Mouse (Mus musculus) central nervous system, embryonic 18 days (tissue): ENCODE data around the gene Mvk. TPM values are rescaled to one million over a fixed set of nuclear protein-coding genes. Genes with fewer than 3 reads are reported as not detected.

ENCODE experiments used
- polyA plus RNA-seq: library from polyadenylated mRNA; depleted of rRNA; stranded (reverse); fragments of >200 nt; gene quantifications from 2 replicates; pipeline ENCODE4 v1.2.3, GENCODE M21; 2012; rRNA removed

Gene Mvk
- 70.1 and 73.1 TPM in 2 replicates for polyA plus RNA-seq

DNA sequence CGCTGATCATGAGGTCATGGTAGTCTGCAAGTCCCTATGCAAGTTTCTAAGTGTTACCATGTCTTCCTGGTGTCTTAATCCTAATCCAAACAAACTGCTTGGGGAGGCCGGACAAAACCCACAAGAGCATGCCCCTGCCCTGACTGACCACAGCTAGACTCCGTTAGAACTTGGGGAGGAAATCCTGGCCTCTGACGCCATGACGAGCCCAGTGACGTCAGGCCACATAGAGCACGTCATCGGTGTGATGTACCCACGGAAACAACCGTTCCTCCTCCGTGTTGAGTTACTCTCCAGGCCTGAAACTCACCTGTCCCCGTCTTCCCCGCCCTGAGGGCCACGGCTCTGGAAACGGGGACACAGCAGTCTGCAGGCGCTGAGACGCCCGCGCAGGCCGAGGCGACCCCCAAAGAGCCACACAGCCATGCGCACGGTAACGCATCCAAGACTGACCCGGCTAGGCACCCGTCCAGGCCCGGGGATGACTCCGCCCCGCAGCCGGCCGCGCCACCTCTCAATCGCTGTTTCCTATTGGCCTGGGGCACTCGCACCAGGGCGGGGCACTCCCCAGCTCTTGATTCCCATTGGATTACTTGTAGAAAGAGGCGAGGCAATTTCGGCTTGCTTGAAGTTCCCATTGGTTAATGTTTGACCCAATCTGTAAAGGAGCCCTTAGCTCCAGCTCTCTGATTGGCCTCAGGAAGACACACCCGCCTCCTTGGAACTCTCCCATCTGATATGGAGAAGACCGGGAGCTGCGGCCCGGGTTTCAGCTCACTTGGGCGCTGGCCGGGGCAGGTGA, at the start of gene Mvk, which contains the start of gene Mmab:
Mvk (plus strand) TSS at position 704 of the 802 bp plus-strand sequence.
Mmab (minus strand) TSS at position 495 of the 802 bp plus-strand sequence.

Other genes starting within 250 kb of the Mvk start
- gene Foxn4, start 170.5 kb upstream of the Mvk start, polyA plus RNA-seq: 0.28 and 0.49 TPM in 2 replicates
- gene Myo1h, start 155.1 kb upstream of the Mvk start, polyA plus RNA-seq: 1.1 and 1.3 TPM in 2 replicates
- 72.8 and 73.8 TPM in 2 replicates for gene Kctd10, start 63.8 kb upstream of the Mvk start, polyA plus RNA-seq
- gene Ube3b, start 63.7 kb upstream of the Mvk start, polyA plus RNA-seq: 42.4 and 47.2 TPM in 2 replicates
- gene Mmab, start 209 bp upstream of the Mvk start, polyA plus RNA-seq: 30.3 and 33.6 TPM in 2 replicates
- gene Fam222a, start 123.7 kb downstream of the Mvk start, polyA plus RNA-seq: 6.6 and 6.8 TPM in 2 replicates
- gene Trpv4, start 214.2 kb downstream of the Mvk start, polyA plus RNA-seq: 1.6 and 2.9 TPM in 2 replicates
- 20.7 and 21.5 TPM in 2 replicates for gene Gltp, start 246.7 kb downstream of the Mvk start, polyA plus RNA-seq